Mouse (Mus musculus): ENCODE measurements around the gene Slc6a16.

- TF ChIP-seq CTCF (conservative IDR thresholded peaks at IDR 0.05; ENCODE audit: insufficient read depth, insufficient read length, low read depth, low read length) (no peak), POLR2A (IDR thresholded peaks at IDR 0.05; ENCODE audit: low read depth, low read length) (no peak)
These were observed 22.2 kb downstream of the Slc6a16 start for GRCm38 (mm10) chr7:45263006-45263607.

Data from kidney, adult 2 months (tissue).